ENCODE assay signal across 19 mouse cellular contexts in genomic region chr3:158068613-158069263, GRCm38 (mm10). TPM values are rescaled to one million over a fixed set of nuclear protein-coding genes. Genes with fewer than 3 reads are reported as not detected.
A peak's percentile ranks its signal among the peaks of the same experiment; 100 is the strongest.
DNase-seq lines count a peak whose midpoint lies in the region; ATAC-seq and TF ChIP-seq lines count a peak whose summit lies in the region.
"Had no signal": no experiment of that assay in that cellular context is flagged by ENCODE, and none has a peak within 500 bp of the region (broad histone marks: within the 10 kb centered on the region; RNA-seq: fewer than 3 reads in every experiment).

No protein-coding gene starts in this region.

- peaks cover 33% of the 10 kb centered on the region for H3K36me3 ChIP-seq in hindbrain, embryonic 10.5 days
- 0 out of 2 replicates have a peak, but pooled peaks cover 9% of the 10 kb centered on the region for H3K36me3 ChIP-seq in hindbrain, postnatal 0 days (ENCODE audit: insufficient read depth, low read length)
- H3K36me3 ChIP-seq in limb, embryonic 13.5 days: peaks cover 29% of the 10 kb centered on the region; the same call in 1 of the 2 replicates
- peaks cover 1% of the 10 kb centered on the region for H3K36me3 ChIP-seq in kidney, adult 2 months (ENCODE audit: control insufficient read depth, insufficient read depth, low read length)
- H3K36me3 ChIP-seq in heart, embryonic 10.5 days: peaks cover 16% of the 10 kb centered on the region; the same call in 1 of the 2 replicates

- no peak overlapping the region for H3K4me2 ChIP-seq in hindbrain, postnatal 0 days (ENCODE audit: low read depth, low read length)
- 0 out of 2 replicates have a peak overlapping the region, but pooled peaks have one; percentile 5 for H3K4me2 ChIP-seq in limb, embryonic 13.5 days (replicated peaks)
- H3K4me2 ChIP-seq: heart, embryonic 15.5 days; hindbrain, embryonic 15.5 days; stomach, embryonic 15.5 days had no signal

- TF ChIP-seq CTCF in hindbrain, postnatal 0 days (IDR thresholded peaks at IDR 0.05; ENCODE audit: low read depth): no peak
- no peak for TF ChIP-seq CTCF in kidney, adult 2 months (conservative IDR thresholded peaks at IDR 0.05; ENCODE audit: insufficient read depth, insufficient read length, low read depth, low read length)

- no peak overlapping the region for H3K27ac ChIP-seq in hindbrain, embryonic 10.5 days
- H3K27ac ChIP-seq in hindbrain, postnatal 0 days: no peak overlapping the region
- no peak overlapping the region; the same call in 1 of the 2 replicates for H3K27ac ChIP-seq in limb, embryonic 13.5 days
- H3K27ac ChIP-seq in kidney, adult 2 months (ENCODE audit: insufficient read depth, low read depth, low read length): no peak overlapping the region
- H3K27ac ChIP-seq in heart, embryonic 10.5 days: no peak overlapping the region
- H3K27ac ChIP-seq: heart, embryonic 15.5 days; hindbrain, embryonic 15.5 days; stomach, embryonic 15.5 days had no signal

- peak; percentile 12 for DNase-seq in hindbrain, embryonic 10.5 days (ENCODE audit: low spot score)
- DNase-seq in hindbrain, postnatal 0 days (ENCODE audit: low spot score): no peak
- peak; percentile 38 for DNase-seq in embryo, embryonic 11 days
- DNase-seq in mesoderm, embryonic 11.5 days (ENCODE audit: low read depth, low spot score): peak; percentile 41
- DNase-seq in kidney, adult 2 months: no peak
- no peak for DNase-seq in heart, embryonic 10.5 days (ENCODE audit: low spot score)
- DNase-seq: cerebellum, postnatal 25 days; kidney, adult 18-20 months; kidney, postnatal 4 days; left cerebral cortex, postnatal 4 days; retina, postnatal 1 day; thymus, postnatal 14 days had no signal

- no peaks in the 10 kb centered on the region for H3K27me3 ChIP-seq in hindbrain, embryonic 10.5 days (ENCODE audit: insufficient read depth, poor library complexity, severe bottlenecking)
- no peaks in the 10 kb centered on the region for H3K27me3 ChIP-seq in hindbrain, postnatal 0 days (ENCODE audit: insufficient read depth, low read length)
- H3K27me3 ChIP-seq in limb, embryonic 13.5 days: no peaks in the 10 kb centered on the region
- H3K27me3 ChIP-seq in kidney, adult 2 months (replicated peaks; ENCODE audit: control insufficient read depth, insufficient read depth, low read length): no peaks in the 10 kb centered on the region
- no peaks in the 10 kb centered on the region for H3K27me3 ChIP-seq in heart, embryonic 10.5 days (ENCODE audit: insufficient read depth, poor library complexity, severe bottlenecking)
- H3K27me3 ChIP-seq: heart, embryonic 15.5 days; hindbrain, embryonic 15.5 days; megakaryocyte, embryonic 14.5 days; stomach, embryonic 15.5 days had no signal

- 66% methylated on average over 9 of the region's 9 CpGs for WGBS in hindbrain, embryonic 10.5 days
- WGBS in hindbrain, postnatal 0 days: 74% methylated on average over 9 of the region's 9 CpGs
- 32% methylated on average over 9 of the region's 9 CpGs for WGBS in limb, embryonic 13.5 days
- 81% methylated on average over 9 of the region's 9 CpGs for WGBS in kidney, adult 2 months
- WGBS in heart, embryonic 10.5 days: 74% methylated on average over 9 of the region's 9 CpGs

- no peak overlapping the region for H3K9ac ChIP-seq in hindbrain, postnatal 0 days (replicated peaks; ENCODE audit: low read length)
- H3K9ac ChIP-seq in limb, embryonic 13.5 days: no peak overlapping the region
- H3K9ac ChIP-seq: heart, embryonic 15.5 days; hindbrain, embryonic 15.5 days; stomach, embryonic 15.5 days had no signal

- no peaks in the 10 kb centered on the region for H3K4me1 ChIP-seq in hindbrain, embryonic 10.5 days (replicated peaks)
- no peaks in the 10 kb centered on the region for H3K4me1 ChIP-seq in hindbrain, postnatal 0 days (ENCODE audit: insufficient read depth, low read length)
- peaks cover 4% of the 10 kb centered on the region; the same call in 1 of the 2 replicates for H3K4me1 ChIP-seq in limb, embryonic 13.5 days
- H3K4me1 ChIP-seq in kidney, adult 2 months (ENCODE audit: control insufficient read depth, insufficient read depth, low read length): no peaks in the 10 kb centered on the region
- H3K4me1 ChIP-seq in heart, embryonic 10.5 days: no peaks in the 10 kb centered on the region
- H3K4me1 ChIP-seq: heart, embryonic 15.5 days; hindbrain, embryonic 15.5 days; megakaryocyte, embryonic 14.5 days; stomach, embryonic 15.5 days had no signal

- H3K4me3 ChIP-seq in hindbrain, embryonic 10.5 days: no peak overlapping the region
- H3K4me3 ChIP-seq in hindbrain, postnatal 0 days (ENCODE audit: low read length): no peak overlapping the region
- H3K4me3 ChIP-seq in limb, embryonic 13.5 days: no peak overlapping the region
- no peak overlapping the region for H3K4me3 ChIP-seq in kidney, adult 2 months (ENCODE audit: insufficient read depth, low read depth, low read length)
- no peak overlapping the region for H3K4me3 ChIP-seq in heart, embryonic 10.5 days
- H3K4me3 ChIP-seq: heart, embryonic 15.5 days; hindbrain, embryonic 15.5 days; megakaryocyte, embryonic 14.5 days; stomach, embryonic 15.5 days had no signal

- ATAC-seq in hindbrain, postnatal 0 days: no peak
- no peak for ATAC-seq in limb, embryonic 13.5 days (ENCODE audit: low FRiP score, low read depth)
- ATAC-seq: forebrain, embryonic 14.5 days; lung, postnatal 0 days had no signal

- no peaks in the 10 kb centered on the region for H3K9me3 ChIP-seq in hindbrain, embryonic 10.5 days
- no peaks in the 10 kb centered on the region for H3K9me3 ChIP-seq in hindbrain, postnatal 0 days (ENCODE audit: low read length)
- H3K9me3 ChIP-seq in limb, embryonic 13.5 days: no peaks in the 10 kb centered on the region
- no peaks in the 10 kb centered on the region for H3K9me3 ChIP-seq in heart, embryonic 10.5 days
- H3K9me3 ChIP-seq: heart, embryonic 15.5 days; hindbrain, embryonic 15.5 days; megakaryocyte, embryonic 14.5 days; stomach, embryonic 15.5 days had no signal

- TF ChIP-seq POLR2A in kidney, adult 2 months (IDR thresholded peaks at IDR 0.05; ENCODE audit: low read depth, low read length): no peak

RNA-seq across cellular contexts. Expression of gene Lrrc40, which starts 32.3 kb away (rescaled TPM):
- 65.6 and 74.8 TPM in 2 replicates for polyA plus RNA-seq in hindbrain, embryonic 10.5 days (2016; fragmentation: Nextera tagmentation; extraction: Ambion mirVana)
- total RNA-seq in hindbrain, postnatal 0 days (2014; rRNA removed): 30.9 and 41.8 TPM in 2 replicates
- polyA plus RNA-seq in hindbrain, postnatal 0 days (2015; fragmentation: Nextera tagmentation; extraction: Ambion mirVana): 47.7 and 48.7 TPM in 2 replicates
- polyA plus RNA-seq in limb, embryonic 13.5 days (2015; fragmentation: Nextera tagmentation; extraction: Ambion mirVana): 63.0 TPM in 2 replicates
- polyA plus RNA-seq in kidney, adult 2 months (2012; rRNA removed): 6.6 and 7.0 TPM in 2 replicates
- polyA plus RNA-seq in heart, embryonic 10.5 days (2016; fragmentation: Nextera tagmentation; extraction: Ambion mirVana): 61.3 and 61.9 TPM in 2 replicates

RNA-seq across cellular contexts. Expression of gene Srsf11, which starts 32.3 kb away (rescaled TPM):
- polyA plus RNA-seq in hindbrain, embryonic 10.5 days (2016; fragmentation: Nextera tagmentation; extraction: Ambion mirVana): 293 and 326 TPM in 2 replicates
- total RNA-seq in hindbrain, postnatal 0 days (2014; rRNA removed): 159 and 182 TPM in 2 replicates
- 180 and 182 TPM in 2 replicates for polyA plus RNA-seq in hindbrain, postnatal 0 days (2015; fragmentation: Nextera tagmentation; extraction: Ambion mirVana)
- polyA plus RNA-seq in limb, embryonic 13.5 days (2015; fragmentation: Nextera tagmentation; extraction: Ambion mirVana): 341 and 348 TPM in 2 replicates
- polyA plus RNA-seq in kidney, adult 2 months (2012; rRNA removed): 171 and 190 TPM in 2 replicates
- 182 and 222 TPM in 2 replicates for polyA plus RNA-seq in heart, embryonic 10.5 days (2016; fragmentation: Nextera tagmentation; extraction: Ambion mirVana)

Comparison
In these comparisons a context has a peak if more than half of its experiments do, and no peak if none do; other contexts are left out.
1. DNase-seq: peak in hindbrain, embryonic 10.5 days (single experiment), embryo, embryonic 11 days (single experiment) and mesoderm, embryonic 11.5 days (single experiment); none in hindbrain, postnatal 0 days (single experiment), kidney, adult 2 months (single experiment) and heart, embryonic 10.5 days (single experiment).